Mouse (Mus musculus) stomach, postnatal 0 days (tissue): ENCODE measurements around the gene Itga10. TPM values are rescaled to one million over a fixed set of nuclear protein-coding genes. Genes with fewer than 3 reads are reported as not detected.
A peak's percentile ranks its signal among the peaks of the same experiment; 100 is the strongest.

Experiments used
- ATAC-seq: fragments of 200-750 bp; cut with Nextera tagmentation; 2 replicates; pipeline ENCODE4 v1.8.0; 2017; ENCODE audit not compliant: low FRiP score, low TSS enrichment
- DNase-seq: peaks from one replicate; pipeline ENCODE4 v3.0.0-alpha.2; 2016; ENCODE audit warnings: low spot score
- H3K27ac ChIP-seq: fragments of 300-500 bp; sonication (generic); replicated peaks from 2 replicates; pipeline ENCODE4 v1.5.1; 2014; ENCODE audit warnings: mild to moderate bottlenecking, control low read depth
- H3K27me3 ChIP-seq: fragments of 300-500 bp; sonication (generic); 2 replicates; pipeline ENCODE4 v1.6.1; 2014; ENCODE audit warnings: low read length; ENCODE audit not compliant: control insufficient read depth, insufficient read depth
- H3K36me3 ChIP-seq: fragments of 300-500 bp; sonication (generic); 2 replicates; pipeline ENCODE4 v1.6.1; 2014; ENCODE audit warnings: low read length, mixed read lengths; ENCODE audit not compliant: control insufficient read depth, insufficient read depth
- H3K4me1 ChIP-seq: fragments of 300-500 bp; sonication (generic); replicated peaks from 2 replicates; pipeline ENCODE4 v1.6.1; 2014; ENCODE audit warnings: antibody characterized with exemption; ENCODE audit not compliant: control insufficient read depth, insufficient read depth
- H3K4me2 ChIP-seq: fragments of 300-500 bp; sonication (generic); replicated peaks from 2 replicates; pipeline ENCODE4 v1.6.1; 2014; ENCODE audit warnings: low read depth, mild to moderate bottlenecking, control low read depth, moderate library complexity
- H3K4me3 ChIP-seq: fragments of 300-500 bp; sonication (generic); 2 replicates; pipeline ENCODE4 v1.5.1; 2014; ENCODE audit warnings: low read depth, low read length, control low read depth
- H3K9ac ChIP-seq: fragments of 300-500 bp; sonication (generic); 2 replicates; pipeline ENCODE4 v1.6.1; 2014; ENCODE audit warnings: mild to moderate bottlenecking, low read length, control low read depth, mixed read lengths
- H3K9me3 ChIP-seq: fragments of 300-500 bp; sonication (generic); 2 replicates; pipeline ENCODE4 v1.6.1; 2016; ENCODE audit warnings: low read length; ENCODE audit not compliant: control insufficient read depth
- CTCF ChIP-seq: IDR thresholded peaks from 2 replicates; pipeline ENCODE4 v1.5.1; 2016; ENCODE audit warnings: antibody characterized with exemption, low read depth, mild to moderate bottlenecking, moderate library complexity
- EP300 ChIP-seq: optimal IDR thresholded peaks from 2 replicates; pipeline ENCODE3; 2016; ENCODE audit warnings: antibody characterized with exemption
- WGBS: fragments of 180-500 bp; shearing (Covaris S2); extraction: QIAGEN DNeasy Blood & Tissue Kit; methylation state at CpG from one replicate; pipeline ENCODE4 v1.1.7; 2014; 5-methylcytosine and 5-hydroxymethylcytosine counted together
- polyA plus RNA-seq: library from polyadenylated mRNA; unstranded; fragments of >200 nt; fragmentation: Nextera tagmentation; extraction: Ambion mirVana; gene quantifications from 2 replicates; pipeline ENCODE4 v1.2.1, GENCODE M21; 2015

Gene Itga10
- polyA plus RNA-seq, 1 experiment from 2014 or later: 0.28 TPM

DNA sequence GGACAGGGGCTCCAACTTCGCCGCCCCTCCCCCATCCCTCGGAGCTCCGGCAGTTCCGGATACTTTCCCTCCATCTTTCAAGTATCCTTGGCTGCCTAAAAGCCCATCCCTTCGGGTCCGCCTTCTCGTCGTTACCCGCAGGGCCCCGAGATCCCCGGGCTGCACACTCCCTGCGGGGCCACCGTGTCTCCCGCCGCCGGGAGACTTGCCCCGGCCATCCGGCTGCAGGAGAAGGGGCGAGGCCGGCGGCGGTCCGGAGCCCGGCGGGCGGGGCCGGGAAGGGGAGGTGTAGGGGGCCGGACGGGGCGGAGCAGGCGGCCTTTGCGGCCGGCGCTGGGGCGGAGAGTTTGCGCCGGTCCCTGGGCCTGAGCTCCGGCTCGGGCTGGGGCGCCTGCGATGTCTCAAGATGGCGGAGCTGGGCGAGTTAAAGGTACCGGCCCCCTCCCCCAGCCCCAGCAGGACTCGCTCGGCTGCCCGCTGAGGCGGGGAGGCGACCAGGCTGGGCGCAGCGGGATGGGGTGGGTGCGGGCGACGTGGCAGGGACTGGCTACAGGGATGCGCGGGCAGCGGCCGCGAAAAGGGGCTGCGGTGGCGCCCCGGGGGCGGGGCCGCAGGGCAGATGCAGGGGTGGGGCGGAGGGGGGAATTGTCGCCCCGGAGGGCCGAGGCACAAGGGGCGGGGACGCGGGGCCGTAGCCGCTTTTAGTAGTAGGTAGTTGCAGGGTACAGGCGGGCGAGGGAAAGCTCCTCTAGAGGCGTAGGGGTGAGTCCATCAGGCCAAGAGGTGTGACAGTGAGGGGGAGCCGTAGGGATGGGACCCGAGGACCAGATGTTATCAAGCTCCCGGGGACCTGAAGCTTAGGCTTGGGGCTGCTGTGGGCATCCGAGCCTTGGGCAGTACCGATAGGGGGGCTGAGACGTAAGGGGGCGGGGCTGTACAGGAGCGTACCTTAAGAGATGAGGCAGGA lies 51.7 kb downstream of the Itga10 start:
- peak; percentile 95 for ATAC-seq
- Histone ChIP-seq H3K36me3 (peaks cover 11% of the 10 kb centered on the region), H3K27me3 (no peaks in the 10 kb centered on the region), H3K9me3 (no peaks in the 10 kb centered on the region), H3K4me1 (no peaks in the 10 kb centered on the region; the same call in 1 of the 2 replicates), H3K4me3 (peak overlapping the region; percentile 78), H3K4me2 (peak overlapping the region; percentile 78), H3K27ac (peak overlapping the region; percentile 83), H3K9ac (peak overlapping the region; percentile 83)
- TF ChIP-seq EP300 (no peak), CTCF (no peak)
- WGBS: 1% methylated on average over 77 of the region's 85 CpGs
- DNase-seq: peak; percentile 95

DNA sequence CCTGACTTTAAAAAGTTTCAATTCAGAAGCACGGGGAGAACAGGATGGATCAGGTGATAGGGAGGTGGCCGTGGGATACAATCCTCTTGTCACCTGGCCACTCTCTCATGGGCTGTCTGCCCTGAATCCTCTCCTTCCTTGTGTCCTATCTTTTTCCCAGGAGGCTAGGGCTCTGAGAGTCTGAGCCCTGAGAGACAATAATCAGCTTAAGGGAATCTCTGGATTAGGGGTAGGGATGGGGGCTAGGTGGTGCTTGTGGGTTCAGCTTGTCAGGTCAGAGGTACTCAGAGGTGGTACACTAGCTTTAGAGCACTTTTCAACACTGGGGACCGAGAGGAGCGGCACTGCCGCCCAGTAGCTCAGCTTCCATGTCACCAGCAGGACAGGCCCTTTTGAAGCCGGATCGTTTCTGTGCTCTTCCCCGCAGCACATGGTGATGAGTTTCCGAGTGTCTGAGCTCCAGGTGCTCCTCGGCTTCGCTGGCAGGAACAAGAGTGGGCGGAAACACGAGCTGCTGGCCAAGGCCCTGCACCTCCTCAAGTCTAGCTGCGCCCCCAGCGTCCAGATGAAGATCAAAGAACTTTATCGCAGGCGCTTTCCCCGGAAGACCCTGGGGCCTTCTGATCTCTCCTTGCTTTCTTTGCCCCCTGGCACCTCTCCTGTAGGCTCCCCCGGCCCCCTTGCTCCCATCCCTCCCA lies 53.8 kb downstream of the Itga10 start:
- no peak for DNase-seq
- Histone ChIP-seq H3K4me1 (no peaks in the 10 kb centered on the region; the same call in 1 of the 2 replicates), H3K4me2 (no peak overlapping the region), H3K9me3 (no peaks in the 10 kb centered on the region), H3K27me3 (no peaks in the 10 kb centered on the region), H3K9ac (no peak overlapping the region), H3K4me3 (no peak overlapping the region), H3K27ac (no peak overlapping the region), H3K36me3 (peaks cover 20% of the 10 kb centered on the region)
- TF ChIP-seq CTCF (peak; percentile 13; the same call in 1 of the 2 replicates), EP300 (no peak)
- ATAC-seq: no peak
- 54% methylated on average over 19 of the region's 19 CpGs for WGBS

DNA sequence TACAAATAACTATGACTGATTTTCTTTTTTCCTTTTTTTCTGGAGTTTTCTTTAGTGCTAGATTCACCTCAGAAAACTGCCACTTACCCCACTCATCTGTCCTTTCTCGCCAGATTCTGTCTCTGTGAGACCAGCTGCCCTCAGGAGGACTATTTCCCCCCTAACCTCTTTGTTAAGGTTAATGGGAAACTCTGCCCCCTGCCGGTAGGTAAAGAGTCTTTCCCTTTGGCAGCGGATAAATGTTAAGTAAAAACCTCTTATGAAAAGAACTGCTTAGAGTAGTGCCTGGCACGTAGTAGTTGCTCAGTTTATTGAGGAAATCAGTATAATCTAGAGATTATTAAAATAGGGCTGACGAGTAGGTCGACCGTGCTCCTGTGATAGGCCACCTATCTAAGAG lies 55.0 kb downstream of the Itga10 start:
- H3K36me3 ChIP-seq: peaks cover 28% of the 10 kb centered on the region
- H3K9me3 ChIP-seq: no peaks in the 10 kb centered on the region
- H3K27me3 ChIP-seq: no peaks in the 10 kb centered on the region
- no peak for DNase-seq
- no peaks in the 10 kb centered on the region; the same call in 1 of the 2 replicates for H3K4me1 ChIP-seq
- TF ChIP-seq EP300 (no peak), CTCF (peak; percentile 69)
- no peak overlapping the region for H3K4me2 ChIP-seq
- H3K9ac ChIP-seq: no peak overlapping the region
- 57% methylated on average over 7 of the region's 7 CpGs for WGBS
- H3K27ac ChIP-seq: no peak overlapping the region
- ATAC-seq: no peak
- H3K4me3 ChIP-seq: no peak overlapping the region

DNA sequence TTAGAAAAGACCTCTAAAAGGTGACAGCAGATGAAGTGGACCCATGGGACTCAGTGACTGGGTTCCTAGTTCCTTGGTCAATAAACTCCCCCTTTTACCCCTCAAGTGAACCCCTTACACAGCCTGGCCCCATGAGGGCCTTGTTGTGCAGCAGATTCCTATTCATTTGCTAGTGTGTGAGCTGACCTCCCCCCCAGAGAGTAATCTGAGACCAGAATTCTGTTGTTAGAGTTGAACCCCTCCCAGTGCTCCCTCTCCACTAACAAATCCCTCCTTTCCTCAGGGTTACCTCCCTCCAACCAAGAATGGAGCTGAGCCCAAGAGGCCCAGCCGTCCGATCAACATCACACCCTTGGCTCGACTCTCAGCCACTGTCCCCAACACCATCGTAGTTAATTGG lies 55.6 kb downstream of the Itga10 start:
- H3K27me3 ChIP-seq: no peaks in the 10 kb centered on the region
- no peaks in the 10 kb centered on the region; the same call in 1 of the 2 replicates for H3K4me1 ChIP-seq
- no peak overlapping the region for H3K27ac ChIP-seq

DNA sequence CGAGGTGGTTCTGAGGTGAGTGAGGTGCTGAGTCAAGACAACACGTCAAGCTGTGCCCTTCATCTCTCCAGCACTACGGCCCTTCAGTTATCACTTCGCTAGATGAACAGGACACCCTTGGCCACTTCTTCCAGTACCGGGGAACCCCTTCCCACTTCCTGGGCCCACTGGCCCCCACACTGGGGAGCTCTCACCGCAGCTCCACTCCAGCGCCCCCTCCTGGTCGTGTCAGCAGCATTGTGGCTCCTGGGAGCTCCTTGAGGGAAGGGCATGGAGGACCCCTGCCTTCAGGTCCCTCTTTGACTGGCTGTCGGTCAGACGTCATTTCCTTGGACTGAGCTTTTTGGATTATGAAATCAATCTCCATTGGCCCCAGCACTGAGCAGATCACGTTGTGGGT lies 59.4 kb downstream of the Itga10 start:
- Histone ChIP-seq H3K9ac (no peak overlapping the region), H3K27me3 (no peaks in the 10 kb centered on the region), H3K27ac (no peak overlapping the region), H3K4me2 (no peak overlapping the region), H3K36me3 (peaks cover 28% of the 10 kb centered on the region), H3K9me3 (no peaks in the 10 kb centered on the region), H3K4me3 (no peak overlapping the region), H3K4me1 (no peaks in the 10 kb centered on the region)
- DNase-seq (peak; percentile 39), ATAC-seq (no peak)
- WGBS: 69% methylated on average over 11 of the region's 11 CpGs
- TF ChIP-seq CTCF (peak; percentile 68), EP300 (no peak)

More for the DNA sequence above, 55.6 kb downstream of the Itga10 start:
- Histone ChIP-seq H3K36me3 (peaks cover 28% of the 10 kb centered on the region), H3K9ac (no peak overlapping the region), H3K4me3 (no peak overlapping the region), H3K4me2 (no peak overlapping the region), H3K9me3 (no peaks in the 10 kb centered on the region)
- WGBS: 90% methylated on average over 4 of the region's 4 CpGs
- DNase-seq: no peak
- no peak for TF ChIP-seq EP300
- TF ChIP-seq CTCF: no peak
- ATAC-seq: no peak
